Mouse (Mus musculus) left cerebral cortex, postnatal 14 days (tissue): ENCODE measurements at regions not wholly inside any gene's neighbourhood (a gene's known extent, or its start where the extent isn't known, plus 50 kb on each side); places are given as distances from the start of the nearest gene placed in this dataset.
A peak's percentile ranks its signal among the peaks of the same experiment; 100 is the strongest.

ENCODE experiments used
- DNase-seq, 2 experiments: peaks; one replicate each; pipeline ENCODE4 v3.0.0; 2021 to 2022; ENCODE audit warnings: low spot score in 2 of 2, mixed read lengths in 1 of 2
- intact Hi-C: fragments of 180-260 bp; cut with DNase I; formaldehyde crosslinking; loops from one replicate; pipeline ENCODE4 v1.15.1; 2025

- intact Hi-C loops: no loop called here
- no peak for DNase-seq
Observed at GRCm38 (mm10) chr11:31745866-31746248, 74.2 kb upstream of the Bod1 start.

DNA sequence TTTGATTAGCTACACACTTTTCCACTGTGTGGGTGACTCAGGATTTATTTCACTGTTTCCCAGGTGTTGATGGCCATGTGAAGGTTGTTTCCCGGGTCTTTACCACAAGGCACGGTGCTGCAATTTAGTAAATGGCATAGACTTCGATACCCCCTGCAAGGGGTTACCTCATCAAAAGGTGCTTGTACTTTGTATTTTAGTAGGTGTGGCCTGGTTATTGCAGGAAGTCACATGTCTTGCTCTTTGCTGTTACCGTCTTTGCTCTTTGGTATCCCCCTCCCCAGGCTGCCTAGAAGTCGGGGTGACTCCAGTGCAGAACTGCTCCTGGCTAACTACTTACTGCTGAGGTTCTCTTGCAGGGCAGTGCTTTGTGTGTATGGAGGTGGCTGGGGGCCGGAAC, 74.8 kb upstream of the Bod1 start:
- intact Hi-C loops: no loop called here
- no peak for DNase-seq

DNA sequence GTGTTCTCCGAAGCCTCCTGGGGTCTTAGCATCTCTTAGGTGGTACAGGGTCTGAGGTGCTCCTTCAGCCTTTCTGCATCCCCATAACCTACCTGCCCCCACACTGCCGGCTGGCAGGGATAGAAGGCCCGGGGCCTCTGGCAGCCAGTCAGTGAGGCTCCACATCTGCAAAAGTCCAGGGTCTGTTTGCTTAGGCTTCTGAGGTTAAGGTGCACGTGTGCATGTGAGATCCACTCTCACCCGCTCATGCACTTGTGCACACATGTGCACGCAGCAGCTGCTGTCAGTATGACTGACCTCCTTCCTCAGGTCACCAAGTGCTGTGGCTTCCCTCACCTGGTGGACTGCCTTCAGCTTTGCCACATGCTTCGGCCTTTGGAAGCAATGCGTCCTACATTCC, 75.3 kb upstream of the Bod1 start:
- intact Hi-C loops: no loop called here
- DNase-seq: no peak

GRCm38 (mm10) chr11:31748275-31748815, 76.7 kb upstream of the Bod1 start:
- intact Hi-C loops: no loop called here
- no peak for DNase-seq

DNA sequence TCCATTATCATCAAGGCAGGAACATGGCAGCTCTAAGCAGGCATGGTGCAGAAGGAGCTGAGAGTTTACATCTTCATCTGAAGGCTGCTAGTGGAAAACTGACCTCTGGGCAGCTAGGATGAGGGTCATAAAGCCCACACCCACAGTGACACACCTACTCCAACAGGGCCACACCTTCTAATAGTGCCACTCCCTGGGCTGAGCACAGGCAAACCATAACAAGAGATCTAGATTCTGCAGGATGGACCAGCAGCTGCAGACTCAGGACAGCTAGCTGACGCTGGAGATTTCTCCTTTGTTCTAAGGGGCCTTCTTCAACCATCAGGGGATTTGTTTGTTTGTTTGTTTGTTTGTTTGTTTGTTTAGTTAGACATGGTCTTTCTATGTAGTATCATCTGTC, 79.6 kb upstream of the Bod1 start:
- intact Hi-C loops: no loop called here

GRCm38 (mm10) chr11:31753211-31753610, 81.5 kb upstream of the Bod1 start:
- intact Hi-C loops: no loop called here
- no peak for DNase-seq

More for the DNA sequence above, 79.6 kb upstream of the Bod1 start:
- no peak for DNase-seq

- DNase-seq: peak; percentile 62 to 75
Observed at GRCm38 (mm10) chr11:31753711-31754161, 82.1 kb upstream of the Bod1 start.

DNA sequence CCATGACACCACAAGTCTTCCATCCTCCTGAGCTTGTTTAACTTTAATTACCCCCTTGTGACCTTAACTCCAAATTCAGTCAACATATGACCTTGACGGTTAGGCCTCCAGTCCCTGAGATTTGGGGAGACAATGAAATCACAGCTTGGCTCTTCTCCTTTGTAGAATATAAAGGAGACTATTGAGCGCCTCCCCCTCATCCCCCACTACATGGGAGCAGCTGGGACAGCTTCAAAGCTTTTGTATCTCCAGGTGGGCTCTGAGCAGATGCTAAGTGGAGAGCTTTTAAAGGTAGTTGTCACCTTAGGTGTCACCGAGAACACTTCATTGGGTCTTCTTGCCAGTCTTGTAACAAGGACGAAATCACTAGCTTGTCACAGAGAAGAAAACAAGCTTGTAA, 82.7 kb upstream of the Bod1 start:
- intact Hi-C loops: no loop called here
- DNase-seq: no peak

More at GRCm38 (mm10) chr11:31753711-31754161, 82.1 kb upstream of the Bod1 start:
- intact Hi-C loops: no loop called here

- intact Hi-C loops: no loop called here
- no peak for DNase-seq
Observed at GRCm38 (mm10) chr11:31755858-31756257, 84.2 kb upstream of the Bod1 start.

DNA sequence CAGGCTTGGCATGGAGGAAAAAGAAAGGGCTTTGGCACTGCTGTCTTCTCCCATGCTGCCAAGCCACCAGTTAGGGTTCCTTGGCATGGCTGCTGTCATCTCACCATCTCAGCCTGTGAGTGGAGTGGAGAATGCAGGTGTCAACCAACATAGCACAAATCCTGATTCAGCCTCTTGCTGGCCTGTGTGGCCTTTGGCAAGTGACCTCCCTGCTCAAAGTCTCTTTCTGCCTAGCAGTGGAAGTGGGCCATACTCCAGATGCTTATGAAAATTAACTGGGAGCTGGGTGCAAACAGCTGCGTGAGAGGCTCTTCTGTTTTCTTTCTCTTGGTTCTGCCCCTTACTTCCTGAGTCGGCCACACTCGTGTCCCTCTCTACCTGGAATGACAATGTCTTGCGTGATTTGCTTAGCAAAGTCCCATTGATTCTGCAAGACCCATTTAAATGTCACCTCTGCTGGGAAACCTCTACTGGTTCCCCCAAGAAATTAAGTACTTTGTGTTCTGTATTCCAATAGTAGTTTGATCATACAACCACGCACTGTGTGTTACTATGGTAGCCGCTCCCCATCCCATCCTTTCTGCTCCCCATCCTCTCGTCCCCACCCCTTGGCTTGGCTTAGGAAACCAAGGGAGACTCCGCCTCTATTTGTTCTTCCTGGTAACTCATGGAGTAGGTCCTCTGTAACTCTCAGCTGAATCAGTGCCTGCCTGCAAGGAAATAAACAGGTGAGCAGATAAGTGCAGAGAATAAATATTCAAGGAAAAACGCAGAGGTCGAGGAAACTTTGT, 84.9 kb upstream of the Bod1 start:
- intact Hi-C loops: no loop called here
- no peak for DNase-seq

DNA sequence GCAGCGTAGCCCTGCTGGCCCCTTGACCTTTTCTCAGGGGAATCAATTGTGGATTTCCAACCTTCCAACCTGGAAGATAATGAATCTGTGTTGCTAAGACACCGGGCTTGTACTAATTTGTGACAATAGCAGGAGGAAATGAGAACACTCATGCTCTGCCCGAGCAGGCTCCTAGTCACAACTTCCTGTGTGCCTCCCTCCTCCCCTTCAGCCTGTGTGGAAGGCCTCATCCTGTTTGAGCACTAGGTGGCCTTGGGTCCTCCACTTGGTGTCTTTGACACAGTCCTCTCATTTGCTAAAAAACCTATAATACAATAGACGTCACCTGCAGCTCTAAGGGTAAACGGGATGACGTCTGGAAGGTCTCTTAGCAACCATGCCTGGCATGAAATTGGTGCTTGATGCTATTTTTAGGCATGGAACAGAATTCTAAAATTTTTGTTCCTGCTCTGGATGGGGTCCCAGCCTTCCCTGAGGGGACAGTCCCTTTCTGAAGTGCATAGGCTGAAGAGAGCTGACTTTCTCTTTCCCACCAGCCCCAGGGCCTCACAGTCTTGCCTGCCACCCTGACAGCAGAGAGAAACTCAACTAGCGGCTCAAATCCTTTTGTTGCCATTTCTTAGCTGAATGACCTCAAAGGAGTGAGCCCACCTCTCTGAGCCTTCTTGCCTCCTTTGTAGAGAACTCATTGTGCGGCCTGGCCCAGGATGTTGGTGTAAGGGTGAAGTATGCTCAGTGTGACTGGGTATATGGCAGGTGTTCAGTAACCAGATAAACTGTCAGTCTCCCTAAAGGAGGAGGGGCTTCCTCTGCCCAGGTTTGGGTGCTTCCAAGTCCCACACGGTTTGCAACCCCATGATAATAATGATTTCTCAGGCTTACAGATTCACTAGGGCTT, 88.4 kb upstream of the Bod1 start:
- DNase-seq: peak; percentile 66 to 75
- intact Hi-C loops: loop anchor here (5.0 to 10.0 kb wide), 2 partner anchors 78 to 185 kb away; no protein-coding TSS in a partner anchor

DNA sequence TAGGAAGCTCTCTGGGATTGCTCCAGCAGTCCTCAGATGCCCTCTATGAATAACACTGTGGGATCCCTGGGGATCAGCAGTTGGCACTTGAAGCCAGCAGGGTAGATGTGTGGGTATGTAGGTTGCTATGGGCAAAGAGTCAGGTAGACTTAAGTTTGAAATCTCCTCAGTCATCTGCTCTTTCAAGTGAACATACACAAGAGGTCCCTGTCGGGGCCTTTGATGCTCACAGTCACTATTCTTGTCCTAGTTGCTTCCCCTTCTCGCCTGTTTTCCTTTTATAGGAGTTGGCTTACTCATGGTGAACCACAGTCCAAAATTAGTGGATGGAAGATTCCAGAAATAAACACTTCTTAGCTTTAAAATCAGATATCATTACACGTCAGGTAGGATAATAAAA, 92.2 kb upstream of the Bod1 start:
- intact Hi-C loops: loop anchor here (5.0 to 10.0 kb wide), 2 partner anchors 82 to 181 kb away; no protein-coding TSS in a partner anchor
- no peak for DNase-seq

- no peak for DNase-seq
- intact Hi-C loops: loop anchor here (5.0 to 10.0 kb wide), 2 partner anchors 106 to 179 kb away; partner anchors contain the start of gene Cpeb4
Observed at GRCm38 (mm10) chr11:31766296-31766695, 94.6 kb upstream of the Bod1 start.

- intact Hi-C loops: loop anchor here (5.0 to 10.0 kb wide), 2 partner anchors 104 to 177 kb away; partner anchors contain the start of gene Cpeb4
- DNase-seq: peak; percentile 67 to 86
Observed at GRCm38 (mm10) chr11:31767727-31768495, 96.2 kb upstream of the Bod1 start.

GRCm38 (mm10) chr11:31769804-31770654, 98.3 kb upstream of the Bod1 start:
- peak in 1 of 2 experiments; percentile 43 for DNase-seq
- intact Hi-C loops: loop anchor here (5.0 to 10.0 kb wide), 2 partner anchors 102 to 175 kb away; partner anchors contain the start of gene Cpeb4

GRCm38 (mm10) chr11:31770881-31771280, 99.2 kb upstream of the Bod1 start:
- intact Hi-C loops: no loop called here

DNA sequence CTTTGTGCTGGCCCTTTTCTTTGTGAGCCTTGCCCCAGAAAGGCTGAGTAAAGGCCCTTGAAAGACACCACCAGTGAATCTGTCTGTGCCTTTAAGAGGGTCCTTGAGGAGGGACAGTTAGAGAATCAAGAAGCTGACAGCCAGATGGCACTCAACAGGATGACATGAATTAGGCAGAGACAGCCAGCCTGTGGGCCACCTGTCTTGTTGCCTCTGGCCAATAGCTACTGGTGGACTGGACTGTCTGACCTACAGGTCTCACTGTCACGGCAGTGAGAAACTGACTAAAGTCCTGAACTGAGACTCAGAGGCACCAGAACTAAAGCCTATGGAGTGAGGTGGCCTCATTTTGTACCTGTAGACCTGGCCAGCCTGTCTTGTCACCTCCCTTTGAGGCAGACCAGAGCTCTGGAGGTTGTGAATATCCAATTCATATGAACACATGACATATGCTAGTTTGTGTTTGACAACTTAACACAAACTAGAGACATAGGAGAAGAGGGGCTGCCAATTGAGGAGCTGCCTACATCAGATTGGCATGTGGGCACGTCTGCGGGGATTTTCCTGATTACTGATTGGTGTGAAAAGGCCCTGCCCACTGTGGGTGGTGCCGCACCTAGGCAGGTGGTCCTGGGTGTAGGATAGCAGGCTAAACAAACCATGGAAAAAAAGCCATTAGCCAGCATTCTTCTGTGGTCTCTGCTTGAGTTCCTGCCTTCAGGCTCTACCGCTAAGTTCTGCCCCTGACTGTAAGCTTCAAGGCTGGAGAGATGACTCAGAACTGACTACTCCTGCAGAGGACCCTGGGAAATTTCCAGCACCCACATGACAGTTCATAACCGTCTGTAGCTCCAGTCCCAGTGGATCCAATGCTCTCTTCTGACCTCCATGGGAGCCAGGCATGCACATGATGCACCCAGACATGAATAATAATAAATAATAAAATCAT, 100.1 kb upstream of the Bod1 start:
- DNase-seq: no peak
- intact Hi-C loops: no loop called here

More at GRCm38 (mm10) chr11:31770881-31771280, 99.2 kb upstream of the Bod1 start:
- peak; percentile 72 to 92 for DNase-seq
